Mouse (Mus musculus): ENCODE data around the gene Mmel1. TPM values are rescaled to one million over a fixed set of nuclear protein-coding genes. Genes with fewer than 3 reads are reported as not detected.

Mmel1 gene
- polyA plus RNA-seq, 1 experiment from 2014 or later = 0.22 TPM

DNA sequence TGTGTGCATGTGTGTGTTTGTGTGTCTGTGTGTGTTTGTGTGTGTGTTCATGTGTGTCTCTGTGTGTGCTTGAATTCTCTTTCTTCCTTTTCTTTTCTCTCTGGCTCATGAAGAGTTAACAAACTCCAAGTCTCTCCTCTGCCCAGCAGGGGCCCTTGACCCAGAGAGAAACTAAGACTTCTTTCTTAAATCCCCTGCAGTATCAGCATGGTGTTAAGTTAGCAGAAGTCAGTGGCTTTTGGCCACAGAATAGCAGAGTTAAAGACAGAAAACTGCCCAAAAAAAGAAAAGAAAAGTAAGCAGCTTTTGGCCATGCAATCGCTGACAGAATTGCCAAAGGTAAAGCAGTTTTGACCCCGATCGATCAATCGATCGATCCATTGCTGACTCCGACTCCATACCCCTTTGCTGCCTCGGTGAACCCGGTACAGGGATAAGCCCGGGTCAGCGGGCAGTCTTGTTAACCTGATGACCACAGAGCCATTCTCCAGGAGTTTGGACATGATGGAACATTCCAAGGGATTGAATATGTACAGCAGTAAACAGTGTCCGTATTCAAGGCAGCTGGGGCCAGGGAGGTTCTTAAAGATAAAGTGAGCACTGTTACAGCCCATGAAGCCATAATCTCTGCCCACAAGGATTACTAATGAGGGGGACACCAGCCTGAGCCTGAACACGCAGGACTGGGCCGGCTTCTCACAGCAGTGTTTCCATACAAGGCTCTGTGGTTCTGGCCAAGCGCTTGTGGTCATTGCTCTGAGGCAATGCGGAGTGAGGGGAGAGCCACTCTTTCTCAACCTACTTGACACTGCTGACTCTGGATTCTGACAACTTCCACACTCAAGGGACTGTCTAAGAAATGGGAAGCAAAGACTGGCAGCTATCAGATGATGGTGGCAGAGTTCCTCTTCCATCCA is 41.5 kb downstream of the Mmel1 start:
- no peaks in the 10 kb centered on the region for H3K36me3 ChIP-seq (ENCODE audit: control insufficient read depth, insufficient read depth, low read length)
- no peaks in the 10 kb centered on the region for H3K27me3 ChIP-seq (ENCODE audit: control insufficient read depth, insufficient read depth, low read length)
- 0 out of 2 replicates have a peak overlapping the region, but pooled peaks have one; percentile 9 for H3K4me2 ChIP-seq (ENCODE audit: low read length)
- peaks cover 3 to 6% of the 10 kb centered on the region in 2 experiments; a peak in 3 of 4 replicates for H3K4me1 ChIP-seq (ENCODE audit: control insufficient read depth in 2 of 2, insufficient read depth in 2 of 2, low read length in 2 of 2)
- no peaks in the 10 kb centered on the region for H3K9me3 ChIP-seq (ENCODE audit: control insufficient read depth, low read length)
- 29% methylated on average over 15 of the region's 15 CpGs for WGBS
- no peak overlapping the region for H3K4me3 ChIP-seq (ENCODE audit: control insufficient read depth in 1 of 2, insufficient read depth in 1 of 2, low read depth in 1 of 2, low read length in 2 of 2)
- H3K9ac ChIP-seq (ENCODE audit: low read length) = no peak overlapping the region; the same call in 1 of the 2 replicates
- H3K27ac ChIP-seq (replicated peaks in 1 of 2; ENCODE audit: control insufficient read depth in 1 of 2, insufficient read depth in 1 of 2, low read depth in 2 of 2, low read length in 2 of 2) = no peak overlapping the region; a peak in 1 of 4 replicates
- peak; percentile 27; the same call in 1 of the 2 replicates for ATAC-seq (ENCODE audit: insufficient number of reproducible peaks, insufficient read depth, low FRiP score, low read depth)

GRCm38 (mm10) chr4:154911644-154912043 is 42.3 kb downstream of the Mmel1 start:
- Histone ChIP-seq H3K9ac (ENCODE audit: low read length) (no peak overlapping the region), H3K27me3 (ENCODE audit: control insufficient read depth, insufficient read depth, low read length) (no peaks in the 10 kb centered on the region), H3K9me3 (ENCODE audit: control insufficient read depth, low read length) (no peaks in the 10 kb centered on the region), H3K4me1 (ENCODE audit: control insufficient read depth in 2 of 2, insufficient read depth in 2 of 2, low read length in 2 of 2) (peaks cover 3 to 6% of the 10 kb centered on the region in 2 experiments; a peak in 3 of 4 replicates), H3K4me2 (ENCODE audit: low read length) (no peak overlapping the region), H3K36me3 (ENCODE audit: control insufficient read depth, insufficient read depth, low read length) (no peaks in the 10 kb centered on the region), H3K4me3 (ENCODE audit: control insufficient read depth in 1 of 2, insufficient read depth in 1 of 2, low read depth in 1 of 2, low read length in 2 of 2) (no peak overlapping the region), H3K27ac (replicated peaks in 1 of 2; ENCODE audit: control insufficient read depth in 1 of 2, insufficient read depth in 1 of 2, low read depth in 2 of 2, low read length in 2 of 2) (no peak overlapping the region)
- no peak for ATAC-seq (ENCODE audit: insufficient number of reproducible peaks, insufficient read depth, low FRiP score, low read depth)
- WGBS = 39% methylated on average over 2 of the region's 2 CpGs

GRCm38 (mm10) chr4:154913845-154914244 is 44.5 kb downstream of the Mmel1 start:
- no peak overlapping the region for H3K4me3 ChIP-seq (ENCODE audit: control insufficient read depth in 1 of 2, insufficient read depth in 1 of 2, low read depth in 1 of 2, low read length in 2 of 2)
- no peaks in the 10 kb centered on the region for H3K9me3 ChIP-seq (ENCODE audit: control insufficient read depth, low read length)
- no peak overlapping the region for H3K27ac ChIP-seq (replicated peaks in 1 of 2; ENCODE audit: control insufficient read depth in 1 of 2, insufficient read depth in 1 of 2, low read depth in 2 of 2, low read length in 2 of 2)
- H3K27me3 ChIP-seq (ENCODE audit: control insufficient read depth, insufficient read depth, low read length) = no peaks in the 10 kb centered on the region
- no peak for ATAC-seq (ENCODE audit: insufficient number of reproducible peaks, insufficient read depth, low FRiP score, low read depth)
- H3K36me3 ChIP-seq (ENCODE audit: control insufficient read depth, insufficient read depth, low read length) = no peaks in the 10 kb centered on the region
- H3K4me1 ChIP-seq (ENCODE audit: control insufficient read depth in 2 of 2, insufficient read depth in 2 of 2, low read length in 2 of 2) = peaks cover 0 to 2% of the 10 kb centered on the region in 2 experiments; a peak in 2 of 4 replicates
- 85% methylated on average over 3 of the region's 3 CpGs for WGBS
- no peak overlapping the region for H3K9ac ChIP-seq (ENCODE audit: low read length)
- H3K4me2 ChIP-seq (ENCODE audit: low read length) = no peak overlapping the region

GRCm38 (mm10) chr4:154914252-154914651 is 44.9 kb downstream of the Mmel1 start:
- ATAC-seq (ENCODE audit: insufficient number of reproducible peaks, insufficient read depth, low FRiP score, low read depth) = no peak
- Histone ChIP-seq H3K27me3 (ENCODE audit: control insufficient read depth, insufficient read depth, low read length) (no peaks in the 10 kb centered on the region), H3K4me2 (ENCODE audit: low read length) (no peak overlapping the region), H3K36me3 (ENCODE audit: control insufficient read depth, insufficient read depth, low read length) (no peaks in the 10 kb centered on the region), H3K4me3 (ENCODE audit: control insufficient read depth in 1 of 2, insufficient read depth in 1 of 2, low read depth in 1 of 2, low read length in 2 of 2) (no peak overlapping the region), H3K9ac (ENCODE audit: low read length) (no peak overlapping the region), H3K9me3 (ENCODE audit: control insufficient read depth, low read length) (no peaks in the 10 kb centered on the region), H3K27ac (replicated peaks in 1 of 2; ENCODE audit: control insufficient read depth in 1 of 2, insufficient read depth in 1 of 2, low read depth in 2 of 2, low read length in 2 of 2) (no peak overlapping the region), H3K4me1 (ENCODE audit: control insufficient read depth in 2 of 2, insufficient read depth in 2 of 2, low read length in 2 of 2) (peaks cover 0 to 2% of the 10 kb centered on the region in 2 experiments; a peak in 2 of 4 replicates)
- 94% methylated on average over 4 of the region's 4 CpGs for WGBS

GRCm38 (mm10) chr4:154914707-154915106 is 45.3 kb downstream of the Mmel1 start:
- Histone ChIP-seq H3K9ac (ENCODE audit: low read length) (no peak overlapping the region), H3K9me3 (ENCODE audit: control insufficient read depth, low read length) (no peaks in the 10 kb centered on the region), H3K27me3 (ENCODE audit: control insufficient read depth, insufficient read depth, low read length) (no peaks in the 10 kb centered on the region), H3K27ac (replicated peaks in 1 of 2; ENCODE audit: control insufficient read depth in 1 of 2, insufficient read depth in 1 of 2, low read depth in 2 of 2, low read length in 2 of 2) (no peak overlapping the region), H3K4me1 (ENCODE audit: control insufficient read depth in 2 of 2, insufficient read depth in 2 of 2, low read length in 2 of 2) (peaks cover 0 to 2% of the 10 kb centered on the region in 2 experiments; a peak in 2 of 4 replicates), H3K4me2 (ENCODE audit: low read length) (no peak overlapping the region), H3K4me3 (ENCODE audit: control insufficient read depth in 1 of 2, insufficient read depth in 1 of 2, low read depth in 1 of 2, low read length in 2 of 2) (no peak overlapping the region), H3K36me3 (ENCODE audit: control insufficient read depth, insufficient read depth, low read length) (no peaks in the 10 kb centered on the region)
- ATAC-seq (ENCODE audit: insufficient number of reproducible peaks, insufficient read depth, low FRiP score, low read depth) = no peak
- WGBS = 74% methylated on average over 3 of the region's 3 CpGs

DNA sequence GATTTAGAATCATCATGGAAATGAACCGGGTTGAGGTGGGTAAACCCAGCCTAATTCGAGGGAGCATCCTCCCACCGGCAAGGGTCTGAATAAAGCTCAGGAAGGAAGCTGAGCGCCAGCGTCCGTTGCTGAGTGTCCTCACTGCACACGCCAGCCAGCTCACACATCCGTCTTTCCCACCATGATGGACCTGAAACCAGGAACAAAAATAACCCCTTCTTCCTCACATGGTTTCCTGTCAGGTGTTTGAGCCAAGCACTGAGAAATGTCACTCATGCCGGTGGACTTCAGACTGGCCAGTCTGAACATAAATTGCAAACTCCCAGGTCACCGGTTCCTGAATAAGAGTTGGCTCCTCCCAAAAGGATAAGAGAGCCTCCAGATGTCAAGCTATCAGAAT is 45.9 kb downstream of the Mmel1 start:
- WGBS = 63% methylated on average over 10 of the region's 10 CpGs
- no peaks in the 10 kb centered on the region for H3K36me3 ChIP-seq (ENCODE audit: control insufficient read depth, insufficient read depth, low read length)

GRCm38 (mm10) chr4:154916662-154917061 is 47.3 kb downstream of the Mmel1 start:
- H3K9me3 ChIP-seq (ENCODE audit: control insufficient read depth, low read length) = no peaks in the 10 kb centered on the region
- 70% methylated on average over 4 of the region's 4 CpGs for WGBS
- no peak for ATAC-seq (ENCODE audit: insufficient number of reproducible peaks, insufficient read depth, low FRiP score, low read depth)
- no peaks in the 10 kb centered on the region for H3K27me3 ChIP-seq (ENCODE audit: control insufficient read depth, insufficient read depth, low read length)
- H3K27ac ChIP-seq (replicated peaks in 1 of 2; ENCODE audit: control insufficient read depth in 1 of 2, insufficient read depth in 1 of 2, low read depth in 2 of 2, low read length in 2 of 2) = no peak overlapping the region
- H3K4me3 ChIP-seq (ENCODE audit: control insufficient read depth in 1 of 2, insufficient read depth in 1 of 2, low read depth in 1 of 2, low read length in 2 of 2) = no peak overlapping the region
- H3K4me1 ChIP-seq (ENCODE audit: control insufficient read depth in 2 of 2, insufficient read depth in 2 of 2, low read length in 2 of 2) = no peaks in the 10 kb centered on the region
- no peak overlapping the region for H3K9ac ChIP-seq (ENCODE audit: low read length)
- no peak overlapping the region for H3K4me2 ChIP-seq (ENCODE audit: low read length)
- H3K36me3 ChIP-seq (ENCODE audit: control insufficient read depth, insufficient read depth, low read length) = no peaks in the 10 kb centered on the region

More for the DNA sequence above, 45.9 kb downstream of the Mmel1 start:
- no peak overlapping the region for H3K4me2 ChIP-seq (ENCODE audit: low read length)
- H3K27me3 ChIP-seq (ENCODE audit: control insufficient read depth, insufficient read depth, low read length) = no peaks in the 10 kb centered on the region
- no peak overlapping the region for H3K4me3 ChIP-seq (ENCODE audit: control insufficient read depth in 1 of 2, insufficient read depth in 1 of 2, low read depth in 1 of 2, low read length in 2 of 2)
- peaks cover 0 to 2% of the 10 kb centered on the region in 2 experiments; a peak in 2 of 4 replicates for H3K4me1 ChIP-seq (ENCODE audit: control insufficient read depth in 2 of 2, insufficient read depth in 2 of 2, low read length in 2 of 2)
- H3K9me3 ChIP-seq (ENCODE audit: control insufficient read depth, low read length) = no peaks in the 10 kb centered on the region
- H3K27ac ChIP-seq (replicated peaks in 1 of 2; ENCODE audit: control insufficient read depth in 1 of 2, insufficient read depth in 1 of 2, low read depth in 2 of 2, low read length in 2 of 2) = no peak overlapping the region
- no peak overlapping the region for H3K9ac ChIP-seq (ENCODE audit: low read length)
- ATAC-seq (ENCODE audit: insufficient number of reproducible peaks, insufficient read depth, low FRiP score, low read depth) = no peak
